ENCODE assay signal across 30 mouse cellular contexts in the genomic region with DNA sequence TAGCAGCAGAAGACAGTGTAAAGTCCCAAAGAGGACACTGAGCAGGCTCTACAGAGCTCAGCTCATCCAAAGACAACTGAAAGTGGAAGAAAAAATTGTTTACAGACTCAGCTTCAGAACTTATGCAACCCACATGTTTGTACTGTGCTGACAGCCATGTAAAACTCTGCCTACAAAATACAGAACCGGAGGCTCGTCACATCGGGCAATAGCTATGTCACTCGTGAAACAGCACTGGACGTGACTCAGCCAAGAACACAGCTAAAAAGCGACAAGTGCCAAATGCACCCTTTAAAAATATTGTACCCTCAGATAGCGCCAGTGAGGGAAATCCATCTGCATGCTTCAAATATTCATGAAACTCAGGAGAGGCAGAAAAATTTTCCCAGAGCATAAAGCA. TPM values are rescaled to one million over a fixed set of nuclear protein-coding genes. Genes with fewer than 3 reads are reported as not detected.
DNase-seq lines count a peak whose midpoint lies in the region; ATAC-seq lines count a peak whose summit lies in the region.
"Had no signal": no experiment of that assay in that cellular context is flagged by ENCODE, and none has a peak within 500 bp of the region (broad histone marks: within the 10 kb centered on the region; RNA-seq: fewer than 3 reads in every experiment).

No protein-coding gene starts in this region.

- peaks cover 83% of the 10 kb centered on the region for H3K36me3 ChIP-seq in megakaryocyte, embryonic 14.5 days (replicated peaks; ENCODE audit: low read length)

- H3K4me3 ChIP-seq in megakaryocyte, embryonic 14.5 days (replicated peaks): peak overlapping the region; percentile 33
- H3K4me3 ChIP-seq: erythroblast, embryonic 14.5 days; heart, adult 2 months; heart, embryonic 13.5 days; kidney, embryonic 15.5 days; limb, embryonic 10.5 days; limb, embryonic 15.5 days had no signal

- peaks cover 29% of the 10 kb centered on the region for H3K4me1 ChIP-seq in megakaryocyte, embryonic 14.5 days
- H3K4me1 ChIP-seq: heart, embryonic 13.5 days; kidney, embryonic 15.5 days; limb, embryonic 10.5 days; limb, embryonic 15.5 days had no signal

- no peaks in the 10 kb centered on the region for H3K27me3 ChIP-seq in megakaryocyte, embryonic 14.5 days (replicated peaks)
- H3K27me3 ChIP-seq: heart, embryonic 13.5 days; kidney, embryonic 15.5 days; limb, embryonic 15.5 days had no signal

- ATAC-seq in megakaryocyte, adult 5-6 weeks (ENCODE audit: poor library complexity, severe bottlenecking): no peak
- ATAC-seq: forebrain, embryonic 16.5 days had no signal

- DNase-seq in frontal cortex, postnatal 36 days (ENCODE audit: low spot score in 2 of 2): peak; percentile 25 to 31
- no peak for DNase-seq in frontal cortex, postnatal 25 days (ENCODE audit: low spot score in 2 of 2)
- peak; percentile 16 to 18 for DNase-seq in layer of hippocampus, adult 8-10 months (ENCODE audit: low spot score in 2 of 2)
- DNase-seq in layer of hippocampus, adult 9-10 months (ENCODE audit: low spot score): no peak
- DNase-seq in layer of hippocampus, postnatal 36 days: peak; percentile 23 to 24
- DNase-seq in thymus, postnatal 14 days: no peak
- DNase-seq: adrenal gland, postnatal 10 days; cerebellum, adult 11-12 months; cerebellum, adult 9-11 months; gastrocnemius, postnatal 36 days; heart, adult 2 months; heart, postnatal 10 days; kidney, adult 18-20 months; kidney, postnatal 36 days; lung, adult 2 months; lung, postnatal 14 days; midbrain, embryonic 14.5 days; right cerebral cortex, postnatal 25 days; spleen, adult 18-20 months; thymus, adult 18-20 months; thymus, postnatal 36 days had no signal

- H3K9me3 ChIP-seq in megakaryocyte, embryonic 14.5 days: no peaks in the 10 kb centered on the region
- H3K9me3 ChIP-seq: G1E; heart, embryonic 13.5 days; kidney, embryonic 15.5 days; limb, embryonic 10.5 days; limb, embryonic 15.5 days had no signal

RNA-seq across cellular contexts. Expression of gene Npepps, which starts 39.1 kb away (rescaled TPM):
- 100 to 1,000 TPM; 142 to 161 (median 151) TPM for total RNA-seq in layer of hippocampus, adult 8-10 months (2022)
- 28.5 and 50.1 TPM in 2 replicates for polyA plus RNA-seq in megakaryocyte, embryonic 14.5 days (2012; ENCODE audit: insufficient read depth, low replicate concordance)
- 39.3 and 45.0 TPM in 2 replicates for total RNA-seq in megakaryocyte, adult 5-6 weeks (2015)
- 32.3 and 41.5 TPM in 2 replicates for total RNA-seq in megakaryocyte, adult 5-6 weeks (2017)
- 100 to 1,000 TPM; 150 to 154 TPM for total RNA-seq in layer of hippocampus, postnatal 36 days (2021)

RNA-seq across cellular contexts. Expression of gene Kpnb1, which starts 53.6 kb away (rescaled TPM):
- total RNA-seq in layer of hippocampus, adult 8-10 months (2022): 100 to 1,000 TPM; 126 to 131 (median 130) TPM
- polyA plus RNA-seq in megakaryocyte, embryonic 14.5 days (2012; ENCODE audit: insufficient read depth, low replicate concordance): 10.2 TPM in 2 replicates
- 86.9 and 93.7 TPM in 2 replicates for total RNA-seq in megakaryocyte, adult 5-6 weeks (2015)
- total RNA-seq in megakaryocyte, adult 5-6 weeks (2017): 196 and 233 TPM in 2 replicates
- 100 to 1,000 TPM; 128 to 132 TPM for total RNA-seq in layer of hippocampus, postnatal 36 days (2021)

Comparison
In these comparisons a context has a peak if more than half of its experiments do, and no peak if none do; other contexts are left out.
1. DNase-seq: peak in frontal cortex, postnatal 36 days (2 of 2), layer of hippocampus, adult 8-10 months (2 of 2) and layer of hippocampus, postnatal 36 days (2 of 2); none in frontal cortex, postnatal 25 days (0 of 2), layer of hippocampus, adult 9-10 months (single experiment) and thymus, postnatal 14 days (single experiment).